15 mouse cellular contexts compared by ENCODE assay signal in the genomic region with DNA sequence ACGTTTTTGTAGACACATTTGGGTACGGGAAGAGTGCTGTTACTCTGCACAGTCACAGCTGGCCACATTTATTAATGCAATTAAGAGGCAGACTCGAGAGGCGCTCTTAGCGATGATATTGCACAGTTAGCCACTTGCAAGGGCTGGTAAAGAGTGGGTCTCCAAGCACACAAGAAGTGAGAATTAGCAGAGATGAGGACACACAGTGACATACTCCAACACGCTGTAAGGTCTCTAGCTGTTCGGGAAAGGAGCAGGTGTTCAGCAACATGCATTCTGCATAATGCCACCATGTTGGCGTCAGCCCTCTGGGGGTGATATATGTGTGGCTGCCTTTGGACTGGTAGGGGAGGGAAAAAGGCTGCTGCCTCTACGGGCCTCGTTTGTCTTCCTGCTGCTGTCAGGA.
DNase-seq lines count a peak whose midpoint lies in the region; ATAC-seq and TF ChIP-seq lines count a peak whose summit lies in the region.
"Had no signal": no experiment of that assay in that cellular context is flagged by ENCODE, and none has a peak within 500 bp of the region (broad histone marks: within the 10 kb centered on the region; RNA-seq: fewer than 3 reads in every experiment).

No protein-coding gene starts in this region.

- 90% methylated on average over 10 of the region's 10 CpGs for WGBS in midbrain, embryonic 10.5 days
- 88% methylated on average over 10 of the region's 10 CpGs for WGBS in midbrain, embryonic 11.5 days
- 60% methylated on average over 10 of the region's 10 CpGs for WGBS in forebrain, postnatal 0 days
- 63% methylated on average over 10 of the region's 10 CpGs for WGBS in midbrain, embryonic 14.5 days
- 77% methylated on average over 10 of the region's 10 CpGs for WGBS in heart, embryonic 10.5 days
- WGBS in stomach, postnatal 0 days, result 70% methylated on average over 10 of the region's 10 CpGs

- H3K27ac ChIP-seq in midbrain, embryonic 10.5 days (replicated peaks), result peak overlapping the region; percentile 33; the same call in 1 of the 2 replicates
- H3K27ac ChIP-seq in midbrain, embryonic 11.5 days (ENCODE audit: low read depth, low read length), result no peak overlapping the region
- H3K27ac ChIP-seq in forebrain, postnatal 0 days (ENCODE audit: low read depth, low read length), result no peak overlapping the region
- peak overlapping the region; percentile 61 for H3K27ac ChIP-seq in midbrain, embryonic 14.5 days (replicated peaks; ENCODE audit: low read depth, low read length)
- no peak overlapping the region for H3K27ac ChIP-seq in heart, embryonic 10.5 days
- H3K27ac ChIP-seq in stomach, postnatal 0 days (replicated peaks), result no peak overlapping the region

- H3K9ac ChIP-seq in midbrain, embryonic 11.5 days (ENCODE audit: low read length), result no peak overlapping the region
- no peak overlapping the region for H3K9ac ChIP-seq in forebrain, postnatal 0 days
- no peak overlapping the region for H3K9ac ChIP-seq in midbrain, embryonic 14.5 days (replicated peaks; ENCODE audit: low read length)
- no peak overlapping the region for H3K9ac ChIP-seq in stomach, postnatal 0 days (ENCODE audit: low read length)
- H3K9ac ChIP-seq: liver, postnatal 0 days had no signal

- DNase-seq in midbrain, embryonic 10.5 days (ENCODE audit: low spot score), result no peak
- DNase-seq in midbrain, embryonic 11.5 days (ENCODE audit: low spot score, missing footprints), result no peak
- no peak for DNase-seq in forebrain, postnatal 0 days
- peak; percentile 38 for DNase-seq in midbrain, embryonic 14.5 days
- no peak for DNase-seq in layer of hippocampus, adult 9-11 months
- no peak for DNase-seq in heart, embryonic 10.5 days (ENCODE audit: low spot score)
- no peak for DNase-seq in stomach, postnatal 0 days (ENCODE audit: low spot score)
- DNase-seq: adrenal gland, postnatal 36 days; cerebellum, adult 9-11 months; gastrocnemius, postnatal 10 days; liver; liver, postnatal 0 days; thymus, adult 18-20 months had no signal

- TF ChIP-seq EP300 in stomach, postnatal 0 days (optimal IDR thresholded peaks at IDR 0.05), result no peak

- H3K27me3 ChIP-seq in midbrain, embryonic 10.5 days (ENCODE audit: low read depth, poor library complexity, severe bottlenecking), result no peaks in the 10 kb centered on the region
- no peaks in the 10 kb centered on the region for H3K27me3 ChIP-seq in midbrain, embryonic 11.5 days (ENCODE audit: control insufficient read depth, insufficient read depth, low read length)
- no peaks in the 10 kb centered on the region for H3K27me3 ChIP-seq in forebrain, postnatal 0 days (ENCODE audit: insufficient read depth, low read length)
- H3K27me3 ChIP-seq in midbrain, embryonic 14.5 days (ENCODE audit: control insufficient read depth, insufficient read depth, low read length), result no peaks in the 10 kb centered on the region
- no peaks in the 10 kb centered on the region for H3K27me3 ChIP-seq in heart, embryonic 10.5 days (ENCODE audit: insufficient read depth, poor library complexity, severe bottlenecking)
- H3K27me3 ChIP-seq in stomach, postnatal 0 days (ENCODE audit: control insufficient read depth, insufficient read depth, low read length), result no peaks in the 10 kb centered on the region
- H3K27me3 ChIP-seq: Patski had no signal

- H3K4me1 ChIP-seq in midbrain, embryonic 10.5 days, result peaks cover 16% of the 10 kb centered on the region
- H3K4me1 ChIP-seq in midbrain, embryonic 11.5 days (ENCODE audit: control insufficient read depth, insufficient read depth, low read length), result no peaks in the 10 kb centered on the region
- no peaks in the 10 kb centered on the region; the same call in 1 of the 2 replicates for H3K4me1 ChIP-seq in forebrain, postnatal 0 days (ENCODE audit: insufficient read depth)
- peaks cover 18% of the 10 kb centered on the region for H3K4me1 ChIP-seq in midbrain, embryonic 14.5 days (ENCODE audit: control insufficient read depth, insufficient read depth, low read length)
- peaks cover 5% of the 10 kb centered on the region; the same call in 1 of the 2 replicates for H3K4me1 ChIP-seq in heart, embryonic 10.5 days
- H3K4me1 ChIP-seq in stomach, postnatal 0 days (replicated peaks; ENCODE audit: control insufficient read depth, insufficient read depth), result no peaks in the 10 kb centered on the region

- H3K4me2 ChIP-seq in midbrain, embryonic 11.5 days, result no peak overlapping the region
- H3K4me2 ChIP-seq in forebrain, postnatal 0 days (ENCODE audit: low read depth), result no peak overlapping the region
- no peak overlapping the region for H3K4me2 ChIP-seq in midbrain, embryonic 14.5 days (ENCODE audit: low read length)
- no peak overlapping the region for H3K4me2 ChIP-seq in stomach, postnatal 0 days (replicated peaks; ENCODE audit: low read depth)

- H3K4me3 ChIP-seq in midbrain, embryonic 10.5 days, result no peak overlapping the region
- no peak overlapping the region for H3K4me3 ChIP-seq in midbrain, embryonic 11.5 days (ENCODE audit: low read depth, low read length)
- no peak overlapping the region for H3K4me3 ChIP-seq in forebrain, postnatal 0 days (ENCODE audit: low read depth, low read length)
- no peak overlapping the region for H3K4me3 ChIP-seq in midbrain, embryonic 14.5 days (replicated peaks; ENCODE audit: low read depth, low read length)
- no peak overlapping the region for H3K4me3 ChIP-seq in heart, embryonic 10.5 days
- no peak overlapping the region for H3K4me3 ChIP-seq in stomach, postnatal 0 days (ENCODE audit: low read depth, low read length)

- H3K9me3 ChIP-seq in midbrain, embryonic 10.5 days (replicated peaks), result no peaks in the 10 kb centered on the region
- no peaks in the 10 kb centered on the region for H3K9me3 ChIP-seq in midbrain, embryonic 11.5 days (ENCODE audit: control insufficient read depth, low read length)
- no peaks in the 10 kb centered on the region for H3K9me3 ChIP-seq in forebrain, postnatal 0 days (ENCODE audit: low read length)
- H3K9me3 ChIP-seq in midbrain, embryonic 14.5 days (ENCODE audit: control insufficient read depth, low read length), result no peaks in the 10 kb centered on the region
- no peaks in the 10 kb centered on the region for H3K9me3 ChIP-seq in heart, embryonic 10.5 days
- H3K9me3 ChIP-seq in stomach, postnatal 0 days (ENCODE audit: control insufficient read depth, low read length), result no peaks in the 10 kb centered on the region

- TF ChIP-seq CTCF in forebrain, postnatal 0 days (IDR thresholded peaks at IDR 0.05; ENCODE audit: low read depth), result no peak
- TF ChIP-seq CTCF in stomach, postnatal 0 days (IDR thresholded peaks at IDR 0.05; ENCODE audit: low read depth), result no peak

- ATAC-seq in midbrain, embryonic 11.5 days (ENCODE audit: low FRiP score), result no peak
- ATAC-seq in forebrain, postnatal 0 days, result peak; percentile 44
- no peak; the same call in 1 of the 2 replicates for ATAC-seq in midbrain, embryonic 14.5 days (ENCODE audit: low FRiP score, low TSS enrichment)
- ATAC-seq in stomach, postnatal 0 days (ENCODE audit: low FRiP score, low TSS enrichment), result no peak
- ATAC-seq: inflammation-experienced regulatory T-cells, adult 6 months; liver, postnatal 0 days; Patski had no signal

- no peaks in the 10 kb centered on the region for H3K36me3 ChIP-seq in midbrain, embryonic 10.5 days
- H3K36me3 ChIP-seq in midbrain, embryonic 11.5 days (ENCODE audit: control insufficient read depth, insufficient read depth, low read length), result no peaks in the 10 kb centered on the region
- no peaks in the 10 kb centered on the region for H3K36me3 ChIP-seq in forebrain, postnatal 0 days (ENCODE audit: insufficient read depth)
- no peaks in the 10 kb centered on the region for H3K36me3 ChIP-seq in midbrain, embryonic 14.5 days (ENCODE audit: control insufficient read depth, insufficient read depth, low read length)
- no peaks in the 10 kb centered on the region for H3K36me3 ChIP-seq in heart, embryonic 10.5 days
- H3K36me3 ChIP-seq in stomach, postnatal 0 days (ENCODE audit: control insufficient read depth, insufficient read depth, low read length), result no peaks in the 10 kb centered on the region

Comparison
In these comparisons a context has a peak if more than half of its experiments do, and no peak if none do; other contexts are left out.
1. H3K27ac ChIP-seq: peak in midbrain, embryonic 10.5 days (single experiment) and midbrain, embryonic 14.5 days (single experiment); none in midbrain, embryonic 11.5 days (single experiment), forebrain, postnatal 0 days (single experiment), heart, embryonic 10.5 days (single experiment) and stomach, postnatal 0 days (single experiment).